Mouse (Mus musculus): Measurements from ENCODE around the gene Pdzrn3. TPM values are rescaled to one million over a fixed set of nuclear protein-coding genes. Genes with fewer than 3 reads are reported as not detected.
A peak's percentile ranks its signal among the peaks of the same experiment; 100 is the strongest.

Gene Pdzrn3
- polyA plus RNA-seq, 1 experiment from 2014 or later, result 5.5 TPM

DNA sequence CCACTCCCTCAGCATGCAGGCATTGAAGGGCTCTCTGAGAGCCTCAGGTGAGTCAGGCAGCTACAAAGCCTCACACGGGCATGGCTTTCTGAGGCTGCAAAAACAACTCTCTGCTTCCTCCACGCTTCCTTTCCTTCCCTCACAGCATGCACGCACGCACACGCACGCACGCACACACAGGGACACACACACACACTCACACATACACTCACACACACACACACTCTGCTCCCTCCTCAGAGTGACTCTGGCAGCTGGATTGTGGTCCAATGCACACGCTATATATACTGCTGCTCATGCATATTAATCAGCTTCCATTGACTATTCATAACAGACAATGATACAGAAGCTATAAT is 178.8 kb downstream of the Pdzrn3 start:
- Histone ChIP-seq H3K9ac (ENCODE audit: low read depth, low read length) (no peak overlapping the region), H3K36me3 (ENCODE audit: control insufficient read depth, insufficient read depth) (no peaks in the 10 kb centered on the region), H3K4me3 (ENCODE audit: low read depth, low read length) (no peak overlapping the region), H3K27me3 (replicated peaks; ENCODE audit: control insufficient read depth, insufficient read depth, low read length) (no peaks in the 10 kb centered on the region; the same call in 1 of the 2 replicates), H3K27ac (ENCODE audit: low read depth, low read length) (no peak overlapping the region), H3K4me1 (replicated peaks; ENCODE audit: control insufficient read depth, insufficient read depth, low read length) (no peaks in the 10 kb centered on the region), H3K4me2 (replicated peaks; ENCODE audit: low read depth) (peak overlapping the region; percentile 54), H3K9me3 (ENCODE audit: control insufficient read depth) (no peaks in the 10 kb centered on the region)
- no peak for ATAC-seq
- WGBS, result 15% methylated on average over 8 of the region's 8 CpGs
- TF ChIP-seq CTCF (IDR thresholded peaks at IDR 0.05; ENCODE audit: low read depth), result no peak

DNA sequence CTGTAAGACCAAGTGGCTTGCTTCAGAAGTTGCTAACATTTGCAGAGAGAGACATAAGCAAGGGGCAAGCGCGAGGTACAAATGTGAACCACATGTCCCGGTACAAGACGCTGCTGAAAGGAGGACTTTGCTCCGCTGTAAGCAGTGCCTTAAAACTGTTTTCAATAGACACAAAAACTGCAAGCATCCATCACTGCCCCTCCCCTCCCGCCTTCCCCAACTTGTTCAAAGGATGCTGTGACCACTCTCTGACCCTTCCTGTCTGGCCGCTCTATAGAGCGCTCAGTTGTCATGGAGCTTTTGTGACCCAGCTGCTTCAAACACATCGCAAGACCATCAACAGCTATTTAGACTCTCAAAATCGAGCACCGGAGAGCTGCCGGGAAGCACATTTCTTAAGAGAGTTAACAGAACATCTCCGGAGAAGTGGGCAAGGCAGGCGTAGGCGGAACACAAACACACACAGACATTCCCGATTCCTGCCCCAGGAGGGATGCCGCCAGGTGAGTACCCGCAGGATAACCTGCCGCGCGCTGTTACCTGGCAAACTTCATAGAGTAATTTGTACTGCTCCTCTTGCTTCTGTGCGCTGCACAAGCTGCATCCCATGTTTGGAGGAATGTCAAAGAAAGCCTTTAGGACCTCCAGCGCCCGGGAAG is 179.3 kb downstream of the Pdzrn3 start:
- Histone ChIP-seq H3K4me2 (replicated peaks; ENCODE audit: low read depth) (peak overlapping the region; percentile 54), H3K27ac (ENCODE audit: low read depth, low read length) (no peak overlapping the region), H3K4me1 (replicated peaks; ENCODE audit: control insufficient read depth, insufficient read depth, low read length) (no peaks in the 10 kb centered on the region), H3K4me3 (ENCODE audit: low read depth, low read length) (no peak overlapping the region), H3K36me3 (ENCODE audit: control insufficient read depth, insufficient read depth) (no peaks in the 10 kb centered on the region), H3K9ac (ENCODE audit: low read depth, low read length) (no peak overlapping the region), H3K27me3 (replicated peaks; ENCODE audit: control insufficient read depth, insufficient read depth, low read length) (no peaks in the 10 kb centered on the region; the same call in 1 of the 2 replicates), H3K9me3 (ENCODE audit: control insufficient read depth) (no peaks in the 10 kb centered on the region)
- no peak for TF ChIP-seq CTCF (IDR thresholded peaks at IDR 0.05; ENCODE audit: low read depth)
- 18% methylated on average over 24 of the region's 24 CpGs for WGBS
- no peak for ATAC-seq

DNA sequence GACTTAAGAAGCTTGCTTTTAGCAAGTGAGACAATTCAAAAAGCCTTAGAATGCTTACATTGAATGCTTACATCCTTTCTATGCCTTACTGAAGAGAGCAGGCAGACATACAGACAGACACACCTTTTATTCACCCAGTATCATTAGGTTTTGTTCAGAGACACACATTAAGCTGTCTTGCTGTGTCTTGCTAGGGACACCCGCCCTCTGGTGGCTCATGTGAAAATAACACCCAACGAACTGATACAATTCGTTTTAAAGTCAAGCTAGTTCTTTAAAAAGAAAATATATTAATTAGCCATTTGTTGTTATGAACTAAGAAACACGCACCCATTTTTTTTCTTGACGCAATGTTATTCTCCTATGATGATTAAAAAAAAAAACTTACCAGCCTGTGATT is 180.1 kb downstream of the Pdzrn3 start:
- no peak overlapping the region for H3K4me3 ChIP-seq (ENCODE audit: low read depth, low read length)
- peak; percentile 91 for TF ChIP-seq CTCF (IDR thresholded peaks at IDR 0.05; ENCODE audit: low read depth)
- H3K36me3 ChIP-seq (ENCODE audit: control insufficient read depth, insufficient read depth), result no peaks in the 10 kb centered on the region
- no peaks in the 10 kb centered on the region for H3K9me3 ChIP-seq (ENCODE audit: control insufficient read depth)
- no peak for ATAC-seq
- no peak overlapping the region for H3K9ac ChIP-seq (ENCODE audit: low read depth, low read length)
- no peaks in the 10 kb centered on the region; the same call in 1 of the 2 replicates for H3K27me3 ChIP-seq (replicated peaks; ENCODE audit: control insufficient read depth, insufficient read depth, low read length)
- H3K4me2 ChIP-seq (replicated peaks; ENCODE audit: low read depth), result no peak overlapping the region
- H3K27ac ChIP-seq (ENCODE audit: low read depth, low read length), result no peak overlapping the region
- WGBS, result 19% methylated on average over 5 of the region's 5 CpGs
- no peaks in the 10 kb centered on the region for H3K4me1 ChIP-seq (replicated peaks; ENCODE audit: control insufficient read depth, insufficient read depth, low read length)

DNA sequence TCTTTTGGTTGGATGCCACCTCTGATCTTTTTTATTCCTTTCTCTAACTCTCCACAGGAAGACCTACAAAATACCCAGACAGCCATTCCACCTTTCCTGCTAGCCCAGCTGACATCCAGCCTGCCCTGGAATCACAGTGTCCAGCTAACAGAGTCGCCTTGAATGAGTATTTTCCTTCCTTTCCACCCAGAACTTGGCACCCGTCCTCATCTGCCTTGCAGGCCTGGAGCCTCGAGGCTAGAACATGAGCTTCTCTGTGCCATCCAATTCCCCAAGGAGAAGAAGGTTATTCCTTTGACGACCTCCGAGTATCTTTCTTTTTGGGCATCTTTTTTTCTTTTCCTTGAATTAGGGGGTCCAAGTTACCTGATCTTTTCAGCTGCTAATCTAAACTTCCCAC is 181.8 kb downstream of the Pdzrn3 start:
- 78% methylated on average over 5 of the region's 5 CpGs for WGBS
- no peak for ATAC-seq

DNA sequence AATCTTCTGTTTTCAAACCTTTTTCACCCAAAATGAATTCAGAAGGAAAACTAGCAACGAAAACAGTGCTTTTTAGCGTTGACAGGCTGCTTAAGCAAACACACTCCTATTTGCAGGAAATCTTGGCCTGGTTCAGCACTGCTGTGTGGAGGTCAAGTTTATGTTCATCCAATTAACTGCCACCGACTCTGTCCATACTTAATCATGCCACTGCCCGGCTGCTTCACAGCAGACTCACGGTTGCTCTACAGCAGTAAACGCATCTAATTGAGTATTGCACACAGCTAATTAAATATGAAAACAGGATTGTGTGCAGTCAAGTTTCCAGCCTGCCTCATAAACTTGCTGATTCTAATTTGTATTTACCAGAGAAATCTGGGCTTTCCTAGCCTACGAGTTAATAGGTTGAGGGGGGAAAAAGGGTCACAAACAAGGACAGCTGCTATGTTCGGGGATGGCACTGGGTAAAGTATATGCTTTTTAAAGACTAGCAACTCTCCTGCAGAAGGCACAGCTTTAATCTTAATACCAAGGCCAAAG is 183.2 kb downstream of the Pdzrn3 start:
- Histone ChIP-seq H3K27me3 (replicated peaks; ENCODE audit: control insufficient read depth, insufficient read depth, low read length) (no peaks in the 10 kb centered on the region; the same call in 1 of the 2 replicates), H3K9ac (ENCODE audit: low read depth, low read length) (no peak overlapping the region), H3K27ac (ENCODE audit: low read depth, low read length) (no peak overlapping the region), H3K4me2 (replicated peaks; ENCODE audit: low read depth) (no peak overlapping the region), H3K36me3 (ENCODE audit: control insufficient read depth, insufficient read depth) (no peaks in the 10 kb centered on the region), H3K4me3 (ENCODE audit: low read depth, low read length) (no peak overlapping the region), H3K4me1 (replicated peaks; ENCODE audit: control insufficient read depth, insufficient read depth, low read length) (no peaks in the 10 kb centered on the region), H3K9me3 (ENCODE audit: control insufficient read depth) (no peaks in the 10 kb centered on the region)
- WGBS, result 64% methylated on average over 8 of the region's 8 CpGs
- ATAC-seq, result no peak
- no peak for TF ChIP-seq CTCF (IDR thresholded peaks at IDR 0.05; ENCODE audit: low read depth)

More for the DNA sequence above, 181.8 kb downstream of the Pdzrn3 start:
- Histone ChIP-seq H3K4me3 (ENCODE audit: low read depth, low read length) (no peak overlapping the region), H3K36me3 (ENCODE audit: control insufficient read depth, insufficient read depth) (no peaks in the 10 kb centered on the region), H3K9ac (ENCODE audit: low read depth, low read length) (no peak overlapping the region), H3K27me3 (replicated peaks; ENCODE audit: control insufficient read depth, insufficient read depth, low read length) (no peaks in the 10 kb centered on the region; the same call in 1 of the 2 replicates), H3K9me3 (ENCODE audit: control insufficient read depth) (no peaks in the 10 kb centered on the region), H3K27ac (ENCODE audit: low read depth, low read length) (no peak overlapping the region), H3K4me2 (replicated peaks; ENCODE audit: low read depth) (no peak overlapping the region), H3K4me1 (replicated peaks; ENCODE audit: control insufficient read depth, insufficient read depth, low read length) (no peaks in the 10 kb centered on the region)
- no peak for TF ChIP-seq CTCF (IDR thresholded peaks at IDR 0.05; ENCODE audit: low read depth)

DNA sequence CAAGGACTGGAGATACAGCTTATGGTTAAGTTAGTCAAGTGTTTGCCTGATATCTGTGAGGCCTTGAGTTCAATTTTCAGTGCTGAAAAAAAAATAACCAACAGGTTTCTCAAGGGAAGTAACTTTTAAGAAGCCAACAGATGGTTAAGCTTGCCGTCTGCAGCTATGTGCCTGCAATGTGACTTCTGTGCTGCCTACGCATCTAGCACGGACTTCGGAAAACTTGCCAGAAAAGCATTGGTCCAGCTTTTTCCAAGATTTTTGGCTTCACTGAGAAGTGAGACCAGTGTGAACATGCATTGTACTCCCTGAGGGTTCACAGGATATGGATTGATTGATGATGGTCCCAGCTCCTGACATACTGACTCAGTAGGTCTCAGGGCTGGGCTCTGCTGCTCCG is 186.1 kb downstream of the Pdzrn3 start:
- Histone ChIP-seq H3K4me3 (ENCODE audit: low read depth, low read length) (no peak overlapping the region), H3K4me2 (replicated peaks; ENCODE audit: low read depth) (no peak overlapping the region), H3K27ac (ENCODE audit: low read depth, low read length) (no peak overlapping the region), H3K9ac (ENCODE audit: low read depth, low read length) (no peak overlapping the region), H3K9me3 (ENCODE audit: control insufficient read depth) (no peaks in the 10 kb centered on the region), H3K4me1 (replicated peaks; ENCODE audit: control insufficient read depth, insufficient read depth, low read length) (no peaks in the 10 kb centered on the region), H3K27me3 (replicated peaks; ENCODE audit: control insufficient read depth, insufficient read depth, low read length) (no peaks in the 10 kb centered on the region), H3K36me3 (ENCODE audit: control insufficient read depth, insufficient read depth) (no peaks in the 10 kb centered on the region)
- 89% methylated on average over 5 of the region's 5 CpGs for WGBS
- no peak for ATAC-seq
- no peak for TF ChIP-seq CTCF (IDR thresholded peaks at IDR 0.05; ENCODE audit: low read depth)
